Mouse (Mus musculus) lung, postnatal 0 days (tissue): ENCODE results near the gene Gart. TPM values are rescaled to one million over a fixed set of nuclear protein-coding genes. Genes with fewer than 3 reads are reported as not detected.
A peak's percentile ranks its signal among the peaks of the same experiment; 100 is the strongest.

Experiments used
- ATAC-seq: fragments of 200-750 bp; cut with Nextera tagmentation; 2 replicates; pipeline ENCODE4 v1.8.0; 2017; ENCODE audit warnings: moderate library complexity
- DNase-seq: peaks from one replicate; pipeline ENCODE4 v3.0.0-alpha.2; 2016; ENCODE audit warnings: low spot score
- H3K27ac ChIP-seq: fragments of 300-500 bp; sonication (generic); 2 replicates; pipeline ENCODE4 v1.5.1; 2014; ENCODE audit warnings: antibody characterized with exemption, mild to moderate bottlenecking, low read length, mixed read lengths
- H3K27me3 ChIP-seq: fragments of 300-500 bp; sonication (generic); replicated peaks from 2 replicates; pipeline ENCODE4 v1.6.1; 2014; ENCODE audit warnings: low read length, mixed read lengths; ENCODE audit not compliant: insufficient read depth
- H3K36me3 ChIP-seq: fragments of 300-500 bp; sonication (generic); 2 replicates; pipeline ENCODE4 v1.6.1; 2014; ENCODE audit warnings: low read length, mixed read lengths; ENCODE audit not compliant: insufficient read depth
- H3K4me1 ChIP-seq: fragments of 300-500 bp; sonication (generic); 2 replicates; pipeline ENCODE4 v1.6.1; 2014; ENCODE audit warnings: antibody characterized with exemption, low read depth, low read length, mixed read lengths; ENCODE audit not compliant: insufficient read depth
- H3K4me2 ChIP-seq: fragments of 300-500 bp; sonication (generic); replicated peaks from 2 replicates; pipeline ENCODE4 v1.6.1; 2014; ENCODE audit warnings: low read depth, mild to moderate bottlenecking, low read length, moderate library complexity, mixed read lengths
- H3K4me3 ChIP-seq: fragments of 300-500 bp; sonication (generic); 2 replicates; pipeline ENCODE4 v1.5.1; 2014; ENCODE audit warnings: low read depth, low read length
- H3K9ac ChIP-seq: fragments of 300-500 bp; sonication (generic); replicated peaks from 2 replicates; pipeline ENCODE4 v1.6.1; 2014; ENCODE audit warnings: low read depth, mild to moderate bottlenecking
- H3K9me3 ChIP-seq: fragments of 300-500 bp; sonication (generic); 2 replicates; pipeline ENCODE4 v1.6.1; 2016; ENCODE audit warnings: low read length, mixed read lengths
- CTCF ChIP-seq: IDR thresholded peaks from 2 replicates; pipeline ENCODE4 v1.5.1; 2016; ENCODE audit warnings: antibody characterized with exemption, mild to moderate bottlenecking
- EP300 ChIP-seq: IDR thresholded peaks from 2 replicates; pipeline ENCODE4 v1.6.1; 2016; ENCODE audit warnings: antibody characterized with exemption, mild to moderate bottlenecking, control low read depth
- WGBS: fragments of 180-500 bp; shearing (Covaris S2); extraction: QIAGEN DNeasy Blood & Tissue Kit; methylation state at CpG from one replicate; pipeline ENCODE4 v1.1.7; 2014; 5-methylcytosine and 5-hydroxymethylcytosine counted together
- polyA plus RNA-seq: library from polyadenylated mRNA; unstranded; fragments of >200 nt; fragmentation: Nextera tagmentation; extraction: Ambion mirVana; gene quantifications from 2 replicates; pipeline ENCODE4 v1.2.1, GENCODE M21; 2015

The Gart gene
- 27.3 and 30.9 TPM in 2 replicates for polyA plus RNA-seq

GRCm38 (mm10) chr16:91646681-91647419 is at the start of gene Gart:
Gart (minus strand) TSS chr16:91646952.
- Histone ChIP-seq H3K27ac (peak within 1 kb of the TSS; percentile 100), H3K9ac (peak within 1 kb of the TSS; percentile 93), H3K27me3 (no peaks in the 10 kb centered on the region), H3K4me1 (peaks cover 9% of the 10 kb centered on the region; the same call in 1 of the 2 replicates), H3K4me2 (peak within 1 kb of the TSS; percentile 95), H3K9me3 (no peaks in the 10 kb centered on the region), H3K36me3 (peaks cover under 1% of the 10 kb centered on the region; the same call in 1 of the 2 replicates), H3K4me3 (peak within 1 kb of the TSS; percentile 78)
- peak; percentile 89 for ATAC-seq
- TF ChIP-seq CTCF (no peak), EP300 (no peak)
- 2% methylated on average over 56 of the region's 59 CpGs for WGBS
- DNase-seq: peak; percentile 97

GRCm38 (mm10) chr16:91695108-91695755 is 48.5 kb upstream of the Gart start:
- Histone ChIP-seq H3K4me1 (no peaks in the 10 kb centered on the region), H3K9ac (no peak overlapping the region), H3K36me3 (peaks cover 8% of the 10 kb centered on the region; the same call in 1 of the 2 replicates), H3K9me3 (no peaks in the 10 kb centered on the region), H3K27me3 (no peaks in the 10 kb centered on the region), H3K4me2 (no peak overlapping the region), H3K4me3 (no peak overlapping the region), H3K27ac (no peak overlapping the region)
- DNase-seq: peak; percentile 45
- 42% methylated on average over 8 of the region's 8 CpGs for WGBS
- peak; percentile 60 for ATAC-seq
- TF ChIP-seq EP300 (no peak), CTCF (no peak)

- WGBS: 25% methylated on average over 14 of the region's 14 CpGs
Measured at GRCm38 (mm10) chr16:91694455-91695084, 47.8 kb upstream of the Gart start.

GRCm38 (mm10) chr16:91689791-91690190 is 43.0 kb upstream of the Gart start:
- no peaks in the 10 kb centered on the region for H3K4me1 ChIP-seq
- no peak for TF ChIP-seq EP300
- no peak for TF ChIP-seq CTCF
- H3K4me3 ChIP-seq: no peak overlapping the region
- H3K27me3 ChIP-seq: no peaks in the 10 kb centered on the region
- 52% methylated on average over 7 of the region's 7 CpGs for WGBS
- H3K4me2 ChIP-seq: no peak overlapping the region
- no peak overlapping the region for H3K27ac ChIP-seq
- H3K9me3 ChIP-seq: no peaks in the 10 kb centered on the region
- no peak overlapping the region for H3K9ac ChIP-seq
- 0 out of 2 replicates have a peak, but pooled peaks cover 5% of the 10 kb centered on the region for H3K36me3 ChIP-seq
- no peak for DNase-seq
- ATAC-seq: no peak

More at GRCm38 (mm10) chr16:91694455-91695084, 47.8 kb upstream of the Gart start:
- no peaks in the 10 kb centered on the region for H3K4me1 ChIP-seq
- ATAC-seq: peak; percentile 95
- H3K9ac ChIP-seq: no peak overlapping the region
- TF ChIP-seq CTCF: peak; percentile 98
- TF ChIP-seq EP300: no peak
- no peak overlapping the region for H3K27ac ChIP-seq
- DNase-seq: peak; percentile 90
- no peaks in the 10 kb centered on the region for H3K27me3 ChIP-seq
- peaks cover 8% of the 10 kb centered on the region; the same call in 1 of the 2 replicates for H3K36me3 ChIP-seq
- H3K4me2 ChIP-seq: no peak overlapping the region
- H3K4me3 ChIP-seq: no peak overlapping the region
- H3K9me3 ChIP-seq: no peaks in the 10 kb centered on the region

- Histone ChIP-seq H3K9me3 (no peaks in the 10 kb centered on the region), H3K36me3 (peaks cover 8% of the 10 kb centered on the region; the same call in 1 of the 2 replicates), H3K27ac (peak within 1 kb of the TSS; percentile 76), H3K4me2 (peak within 1 kb of the TSS; percentile 100), H3K9ac (peak within 1 kb of the TSS; percentile 58), H3K27me3 (no peaks in the 10 kb centered on the region), H3K4me1 (no peaks in the 10 kb centered on the region), H3K4me3 (peak within 1 kb of the TSS; percentile 85)
- 1% methylated on average over 40 of the region's 71 CpGs for WGBS
- ATAC-seq (peak; percentile 99), DNase-seq (peak; percentile 96)
- TF ChIP-seq EP300: no peak
- no peak; the same call in 1 of the 2 replicates for TF ChIP-seq CTCF
Measured at GRCm38 (mm10) chr16:91688619-91689334, 42.0 kb upstream of the Gart start, which contains the start of gene Donson. Donson (minus strand) TSS chr16:91688770.
